Mouse (Mus musculus): ENCODE measurements at regions not wholly inside any gene's neighbourhood (a gene's known extent, or its start where the extent isn't known, plus 50 kb on each side); places are given as distances from the start of the nearest gene placed in this dataset.
"Not testable (repeated sequence)": the region's sequence is repeated elsewhere in the genome, so short reads cannot be mapped to it uniquely, and the experiment has no call there.

GRCm38 (mm10) chr16:42570246-42570996 lies 230.0 kb upstream of the Gap43 start:
- H3K4me3 ChIP-seq (ENCODE audit: insufficient read depth, low read length) = no peak overlapping the region
- no peak overlapping the region for H3K27ac ChIP-seq (ENCODE audit: insufficient read depth, low read depth, low read length)
- TF ChIP-seq CTCF (IDR thresholded peaks at IDR 0.05; ENCODE audit: low read depth, low read length) = no peak
- H3K4me1 ChIP-seq (ENCODE audit: control insufficient read depth, insufficient read depth, low read length) = no peaks in the 10 kb centered on the region

GRCm38 (mm10) chr16:42569335-42569734 lies 228.9 kb upstream of the Gap43 start:
- TF ChIP-seq POLR2A (IDR thresholded peaks at IDR 0.05; ENCODE audit: borderline replicate concordance, low read depth, low read length) (no peak), CTCF (IDR thresholded peaks at IDR 0.05; ENCODE audit: low read depth, low read length) (no peak)
- H3K27ac ChIP-seq (ENCODE audit: insufficient read depth, low read depth, low read length) = no peak overlapping the region

GRCm38 (mm10) chr16:42549591-42549990 lies 209.1 kb upstream of the Gap43 start:
- Histone ChIP-seq H3K27ac (ENCODE audit: insufficient read depth, low read depth, low read length) (no peak overlapping the region), H3K4me1 (ENCODE audit: control insufficient read depth, insufficient read depth, low read length) (no peaks in the 10 kb centered on the region), H3K4me3 (ENCODE audit: insufficient read depth, low read length) (no peak overlapping the region)
- TF ChIP-seq CTCF (IDR thresholded peaks at IDR 0.05; ENCODE audit: low read depth, low read length) = no peak
- TF ChIP-seq POLR2A (IDR thresholded peaks at IDR 0.05; ENCODE audit: borderline replicate concordance, low read depth, low read length) = no peak

More at GRCm38 (mm10) chr16:42569335-42569734, 228.9 kb upstream of the Gap43 start:
- no peak overlapping the region for H3K4me3 ChIP-seq (ENCODE audit: insufficient read depth, low read length)
- H3K4me1 ChIP-seq (ENCODE audit: control insufficient read depth, insufficient read depth, low read length) = no peaks in the 10 kb centered on the region

GRCm38 (mm10) chr16:42546229-42547163 lies 206.0 kb upstream of the Gap43 start:
- Histone ChIP-seq H3K4me3 (ENCODE audit: insufficient read depth, low read length) (no peak overlapping the region), H3K4me1 (ENCODE audit: control insufficient read depth, insufficient read depth, low read length) (no peaks in the 10 kb centered on the region), H3K27ac (ENCODE audit: insufficient read depth, low read depth, low read length) (no peak overlapping the region)
- TF ChIP-seq CTCF (IDR thresholded peaks at IDR 0.05; ENCODE audit: low read depth, low read length) (no peak), POLR2A (IDR thresholded peaks at IDR 0.05; ENCODE audit: borderline replicate concordance, low read depth, low read length) (no peak)

- H3K27ac ChIP-seq (ENCODE audit: insufficient read depth, low read depth, low read length) = no peak overlapping the region
- no peak overlapping the region for H3K4me3 ChIP-seq (ENCODE audit: insufficient read depth, low read length)
- no peaks in the 10 kb centered on the region for H3K4me1 ChIP-seq (ENCODE audit: control insufficient read depth, insufficient read depth, low read length)
- TF ChIP-seq CTCF (IDR thresholded peaks at IDR 0.05; ENCODE audit: low read depth, low read length) = no peak
- TF ChIP-seq POLR2A (IDR thresholded peaks at IDR 0.05; ENCODE audit: borderline replicate concordance, low read depth, low read length) = no peak
These were observed 176.9 kb upstream of the Gap43 start for GRCm38 (mm10) chr16:42517321-42517720.

- H3K4me3 ChIP-seq (ENCODE audit: insufficient read depth, low read length) = no peak overlapping the region
- no peaks in the 10 kb centered on the region for H3K4me1 ChIP-seq (ENCODE audit: control insufficient read depth, insufficient read depth, low read length)
These were observed 175.5 kb upstream of the Gap43 start for GRCm38 (mm10) chr16:42515929-42516328.

GRCm38 (mm10) chr16:42505107-42505506 lies 164.7 kb upstream of the Gap43 start:
- TF ChIP-seq POLR2A (IDR thresholded peaks at IDR 0.05; ENCODE audit: borderline replicate concordance, low read depth, low read length) (no peak), CTCF (IDR thresholded peaks at IDR 0.05; ENCODE audit: low read depth, low read length) (no peak)
- no peak overlapping the region for H3K27ac ChIP-seq (ENCODE audit: insufficient read depth, low read depth, low read length)

More at GRCm38 (mm10) chr16:42515929-42516328, 175.5 kb upstream of the Gap43 start:
- TF ChIP-seq CTCF (IDR thresholded peaks at IDR 0.05; ENCODE audit: low read depth, low read length) (no peak), POLR2A (IDR thresholded peaks at IDR 0.05; ENCODE audit: borderline replicate concordance, low read depth, low read length) (no peak)
- H3K27ac ChIP-seq (ENCODE audit: insufficient read depth, low read depth, low read length) = no peak overlapping the region

GRCm38 (mm10) chr16:42501713-42502112 lies 161.3 kb upstream of the Gap43 start:
- Histone ChIP-seq H3K27ac (ENCODE audit: insufficient read depth, low read depth, low read length) (no peak overlapping the region), H3K4me1 (ENCODE audit: control insufficient read depth, insufficient read depth, low read length) (no peaks in the 10 kb centered on the region), H3K4me3 (ENCODE audit: insufficient read depth, low read length) (no peak overlapping the region)
- TF ChIP-seq CTCF (IDR thresholded peaks at IDR 0.05; ENCODE audit: low read depth, low read length) (no peak), POLR2A (IDR thresholded peaks at IDR 0.05; ENCODE audit: borderline replicate concordance, low read depth, low read length) (no peak)

More at GRCm38 (mm10) chr16:42505107-42505506, 164.7 kb upstream of the Gap43 start:
- Histone ChIP-seq H3K4me3 (ENCODE audit: insufficient read depth, low read length) (no peak overlapping the region), H3K4me1 (ENCODE audit: control insufficient read depth, insufficient read depth, low read length) (no peaks in the 10 kb centered on the region)

GRCm38 (mm10) chr16:42501109-42501508 lies 160.7 kb upstream of the Gap43 start:
- not testable (repeated sequence) for H3K4me1 ChIP-seq (ENCODE audit: control insufficient read depth, insufficient read depth, low read length); H3K4me3 ChIP-seq (ENCODE audit: insufficient read depth, low read length); H3K27ac ChIP-seq (ENCODE audit: insufficient read depth, low read depth, low read length)

GRCm38 (mm10) chr16:42499514-42499913 lies 159.1 kb upstream of the Gap43 start:
- Histone ChIP-seq H3K4me3 (ENCODE audit: insufficient read depth, low read length) (no peak overlapping the region), H3K4me1 (ENCODE audit: control insufficient read depth, insufficient read depth, low read length) (no peaks in the 10 kb centered on the region), H3K27ac (ENCODE audit: insufficient read depth, low read depth, low read length) (no peak overlapping the region)
- TF ChIP-seq CTCF (IDR thresholded peaks at IDR 0.05; ENCODE audit: low read depth, low read length) (no peak), POLR2A (IDR thresholded peaks at IDR 0.05; ENCODE audit: borderline replicate concordance, low read depth, low read length) (no peak)
